Mouse (Mus musculus) kidney, embryonic 16.5 days (tissue): Measurements from ENCODE around the gene Rrn3. TPM values are rescaled to one million over a fixed set of nuclear protein-coding genes. Genes with fewer than 3 reads are reported as not detected.
"Not testable (repeated sequence)": the region's sequence is repeated elsewhere in the genome, so short reads cannot be mapped to it uniquely, and the experiment has no call there.

Experiments used
- ATAC-seq: fragments of 200-750 bp; cut with Nextera tagmentation; 2 replicates; pipeline ENCODE4 v1.8.0; 2017; ENCODE audit warnings: moderate TSS enrichment; ENCODE audit not compliant: low FRiP score, low TSS enrichment
- H3K27ac ChIP-seq: fragments of 300-500 bp; sonication (generic); 2 replicates; pipeline ENCODE4 v1.5.1; 2014; ENCODE audit warnings: low read length
- H3K27me3 ChIP-seq: fragments of 300-500 bp; sonication (generic); 2 replicates; pipeline ENCODE4 v1.6.1; 2014; ENCODE audit warnings: low read length, control low read depth, mixed read lengths; ENCODE audit not compliant: insufficient read depth
- H3K36me3 ChIP-seq: fragments of 300-500 bp; sonication (generic); 2 replicates; pipeline ENCODE4 v1.6.1; 2014; ENCODE audit warnings: low read length, control low read depth, mixed read lengths; ENCODE audit not compliant: insufficient read depth
- H3K4me1 ChIP-seq: fragments of 300-500 bp; sonication (generic); 2 replicates; pipeline ENCODE4 v1.6.1; 2014; ENCODE audit warnings: low read length, control low read depth, mixed read lengths; ENCODE audit not compliant: insufficient read depth
- H3K4me2 ChIP-seq: fragments of 300-500 bp; sonication (generic); replicated peaks from 2 replicates; pipeline ENCODE4 v1.6.1; 2014; ENCODE audit warnings: low read depth, low read length
- H3K4me3 ChIP-seq: fragments of 300-500 bp; sonication (generic); 2 replicates; pipeline ENCODE4 v1.5.1; 2014; ENCODE audit warnings: mild to moderate bottlenecking, low read length
- H3K9ac ChIP-seq: fragments of 300-500 bp; sonication (generic); replicated peaks from 2 replicates; pipeline ENCODE4 v1.6.1; 2014; ENCODE audit warnings: low read length
- H3K9me3 ChIP-seq: fragments of 300-500 bp; sonication (generic); 2 replicates; pipeline ENCODE4 v1.6.1; 2016; ENCODE audit warnings: low read length, control low read depth
- WGBS: fragments of 180-500 bp; shearing (Covaris S2); extraction: QIAGEN DNeasy Blood & Tissue Kit; methylation state at CpG from one replicate; pipeline ENCODE4 v1.1.7; 2014; 5-methylcytosine and 5-hydroxymethylcytosine counted together
- polyA plus RNA-seq: library from polyadenylated mRNA; unstranded; fragments of >200 nt; fragmentation: Nextera tagmentation; extraction: Ambion mirVana; gene quantifications from 2 replicates; pipeline ENCODE4 v1.2.1, GENCODE M21; 2015

Gene Rrn3
- polyA plus RNA-seq, 1 experiment from 2014 or later, result 63.8 TPM

GRCm38 (mm10) chr16:13749981-13750380 is 30.5 kb upstream of the Rrn3 start:
- Histone ChIP-seq H3K4me2 (no peak overlapping the region), H3K9me3 (no peaks in the 10 kb centered on the region), H3K36me3 (no peaks in the 10 kb centered on the region), H3K4me1 (0 out of 2 replicates have a peak, but pooled peaks cover under 1% of the 10 kb centered on the region), H3K27me3 (no peaks in the 10 kb centered on the region), H3K9ac (no peak overlapping the region), H3K4me3 (no peak overlapping the region), H3K27ac (no peak overlapping the region)
- WGBS, result 57% methylated on average over 3 of the region's 3 CpGs
- ATAC-seq, result no peak

GRCm38 (mm10) chr16:13750626-13751025 is 29.9 kb upstream of the Rrn3 start:
- no peak overlapping the region for H3K4me2 ChIP-seq
- H3K4me3 ChIP-seq, result no peak overlapping the region
- 0 out of 2 replicates have a peak, but pooled peaks cover 2% of the 10 kb centered on the region for H3K4me1 ChIP-seq
- H3K9me3 ChIP-seq, result no peaks in the 10 kb centered on the region
- no peak for ATAC-seq
- no peak overlapping the region for H3K27ac ChIP-seq
- WGBS, result 96% methylated on average over 9 of the region's 13 CpGs
- no peaks in the 10 kb centered on the region for H3K36me3 ChIP-seq
- H3K27me3 ChIP-seq, result no peaks in the 10 kb centered on the region
- H3K9ac ChIP-seq, result no peak overlapping the region

- Histone ChIP-seq H3K4me1 (0 out of 2 replicates have a peak, but pooled peaks cover 2% of the 10 kb centered on the region), H3K9ac (no peak overlapping the region)
- WGBS, result 72% methylated on average over 8 of the region's 8 CpGs
Measured at GRCm38 (mm10) chr16:13753986-13754385, 26.5 kb upstream of the Rrn3 start.

GRCm38 (mm10) chr16:13754400-13755190 is 25.9 kb upstream of the Rrn3 start:
- no peak overlapping the region for H3K27ac ChIP-seq
- WGBS, result under 1% methylated on average over 65 of the region's 65 CpGs
- peak; percentile 100 for ATAC-seq

More at GRCm38 (mm10) chr16:13753986-13754385, 26.5 kb upstream of the Rrn3 start:
- ATAC-seq, result peak; percentile 13; the same call in 1 of the 2 replicates
- Histone ChIP-seq H3K9me3 (no peaks in the 10 kb centered on the region), H3K27ac (no peak overlapping the region), H3K4me2 (peak overlapping the region; percentile 98), H3K36me3 (no peaks in the 10 kb centered on the region), H3K27me3 (no peaks in the 10 kb centered on the region), H3K4me3 (peak overlapping the region; percentile 72)

GRCm38 (mm10) chr16:13757823-13758222 is 22.7 kb upstream of the Rrn3 start:
- Histone ChIP-seq H3K4me1 (0 out of 2 replicates have a peak, but pooled peaks cover 2% of the 10 kb centered on the region), H3K4me2 (no peak overlapping the region), H3K9ac (no peak overlapping the region), H3K27ac (no peak overlapping the region), H3K27me3 (no peaks in the 10 kb centered on the region), H3K4me3 (no peak overlapping the region), H3K9me3 (no peaks in the 10 kb centered on the region), H3K36me3 (no peaks in the 10 kb centered on the region)
- ATAC-seq, result no peak
- 97% methylated on average over 2 of the region's 2 CpGs for WGBS

More at GRCm38 (mm10) chr16:13754400-13755190, 25.9 kb upstream of the Rrn3 start:
- H3K27me3 ChIP-seq, result no peaks in the 10 kb centered on the region
- no peaks in the 10 kb centered on the region for H3K9me3 ChIP-seq
- H3K9ac ChIP-seq, result peak overlapping the region; percentile 73
- H3K4me3 ChIP-seq, result peak overlapping the region; percentile 72
- no peaks in the 10 kb centered on the region for H3K36me3 ChIP-seq
- 0 out of 2 replicates have a peak, but pooled peaks cover 2% of the 10 kb centered on the region for H3K4me1 ChIP-seq
- H3K4me2 ChIP-seq, result peak overlapping the region; percentile 98

GRCm38 (mm10) chr16:13762807-13763206 is 17.7 kb upstream of the Rrn3 start:
- not testable (repeated sequence) for H3K36me3 ChIP-seq, H3K9me3 ChIP-seq, H3K4me2 ChIP-seq, ATAC-seq, H3K4me1 ChIP-seq, H3K27ac ChIP-seq, H3K9ac ChIP-seq, H3K27me3 ChIP-seq, H3K4me3 ChIP-seq
- WGBS, result 82% methylated on average over 1 of the region's 1 CpGs

- Histone ChIP-seq H3K9me3 (no peaks in the 10 kb centered on the region), H3K4me3 (no peak overlapping the region), H3K36me3 (no peaks in the 10 kb centered on the region), H3K27ac (no peak overlapping the region), H3K4me1 (no peaks in the 10 kb centered on the region), H3K4me2 (no peak overlapping the region), H3K27me3 (no peaks in the 10 kb centered on the region), H3K9ac (no peak overlapping the region)
- no peak for ATAC-seq
- 76% methylated on average over 3 of the region's 3 CpGs for WGBS
Measured at GRCm38 (mm10) chr16:13764519-13764918, 16.0 kb upstream of the Rrn3 start.

GRCm38 (mm10) chr16:13766367-13766766 is 14.1 kb upstream of the Rrn3 start:
- H3K9me3 ChIP-seq, result peaks cover 2% of the 10 kb centered on the region; the same call in 1 of the 2 replicates
- H3K4me3 ChIP-seq, result no peak overlapping the region
- no peaks in the 10 kb centered on the region for H3K36me3 ChIP-seq
- H3K27ac ChIP-seq, result no peak overlapping the region
- no peak for ATAC-seq
- no peak overlapping the region for H3K9ac ChIP-seq
- no peaks in the 10 kb centered on the region for H3K4me1 ChIP-seq
- no peak overlapping the region for H3K4me2 ChIP-seq
- no peaks in the 10 kb centered on the region for H3K27me3 ChIP-seq

GRCm38 (mm10) chr16:13771603-13772002 is 8.9 kb upstream of the Rrn3 start:
- ATAC-seq, result not testable (repeated sequence)
- 39% methylated on average over 4 of the region's 4 CpGs for WGBS

GRCm38 (mm10) chr16:13772051-13772450 is 8.5 kb upstream of the Rrn3 start:
- not testable (repeated sequence) for H3K27me3 ChIP-seq, H3K27ac ChIP-seq, H3K36me3 ChIP-seq, H3K9me3 ChIP-seq, H3K4me3 ChIP-seq, H3K9ac ChIP-seq, H3K4me2 ChIP-seq, H3K4me1 ChIP-seq, ATAC-seq
- WGBS, result 62% methylated on average over 5 of the region's 5 CpGs

More at GRCm38 (mm10) chr16:13771603-13772002, 8.9 kb upstream of the Rrn3 start:
- H3K9ac ChIP-seq, H3K36me3 ChIP-seq, H3K9me3 ChIP-seq, H3K27me3 ChIP-seq, H3K4me3 ChIP-seq, H3K4me1 ChIP-seq, H3K27ac ChIP-seq, H3K4me2 ChIP-seq: not testable (repeated sequence)
